Mouse (Mus musculus) mouse trophoblast stem cell (cell line): ENCODE data around the gene Syap1.
"Not testable (repeated sequence)": the region's sequence is repeated elsewhere in the genome, so short reads cannot be mapped to it uniquely, and the experiment has no call there.

Experiments
- in situ Hi-C, 2 experiments: fragments of 300-500 bp; cut with MseI, MboI; formaldehyde crosslinking; loops; 2 replicates in 1 of 2; 3 replicates in 1 of 2; pipeline ENCODE4 v1.15.1; 2025

Gene Syap1

GRCm38 (mm10) chrX:162830313-162830712 lies 57.9 kb downstream of the Syap1 start:
- in situ Hi-C loops, result not testable (repeated sequence)

- in situ Hi-C loops, result no loop called here
Measured at GRCm38 (mm10) chrX:162829741-162830140, 58.5 kb downstream of the Syap1 start.

- in situ Hi-C loops, result no loop called here
Measured at GRCm38 (mm10) chrX:162829203-162829708, 59.0 kb downstream of the Syap1 start, which contains the start of gene Txlng. Gene Txlng, minus strand, starts transcription at chrX:162829454.

GRCm38 (mm10) chrX:162828783-162829182 lies 59.5 kb downstream of the Syap1 start:
- in situ Hi-C loops, result no loop called here

- in situ Hi-C loops, result no loop called here
Measured at GRCm38 (mm10) chrX:162828016-162828415, 60.2 kb downstream of the Syap1 start.
